Mouse (Mus musculus) heart, embryonic 11.5 days (tissue): Measurements from ENCODE around the gene Odf3l2. TPM values are rescaled to one million over a fixed set of nuclear protein-coding genes. Genes with fewer than 3 reads are reported as not detected.

Source experiments
- ATAC-seq: fragments of 200-750 bp; cut with Nextera tagmentation; replicated peaks from 2 replicates; pipeline ENCODE4 v1.8.0; 2017; ENCODE audit warnings: moderate library complexity; ENCODE audit not compliant: insufficient number of reproducible peaks, low FRiP score, low TSS enrichment
- H3K27ac ChIP-seq: fragments of 300-500 bp; sonication (generic); 2 replicates; pipeline ENCODE4 v1.5.1; 2014; ENCODE audit warnings: mild to moderate bottlenecking, low read depth, low read length
- H3K27me3 ChIP-seq: fragments of 300-500 bp; sonication (generic); 2 replicates; pipeline ENCODE4 v1.6.1; 2014; ENCODE audit warnings: mild to moderate bottlenecking, low read length, mixed read lengths; ENCODE audit not compliant: control insufficient read depth, insufficient read depth
- H3K36me3 ChIP-seq: fragments of 300-500 bp; sonication (generic); 2 replicates; pipeline ENCODE4 v1.6.1; 2014; ENCODE audit warnings: mild to moderate bottlenecking, low read length, moderate library complexity, mixed read lengths; ENCODE audit not compliant: control insufficient read depth, insufficient read depth
- H3K4me1 ChIP-seq: fragments of 300-500 bp; sonication (generic); 2 replicates; pipeline ENCODE4 v1.6.1; 2014; ENCODE audit warnings: low read length; ENCODE audit not compliant: control insufficient read depth, insufficient read depth
- H3K4me2 ChIP-seq: fragments of 300-500 bp; sonication (generic); 2 replicates; pipeline ENCODE4 v1.6.1; 2014; ENCODE audit warnings: mild to moderate bottlenecking, moderate library complexity
- H3K4me3 ChIP-seq: fragments of 300-500 bp; sonication (generic); 2 replicates; pipeline ENCODE4 v1.5.1; 2014; ENCODE audit warnings: low read depth, low read length
- H3K9ac ChIP-seq: fragments of 300-500 bp; sonication (generic); 2 replicates; pipeline ENCODE4 v1.6.1; 2014; ENCODE audit warnings: mild to moderate bottlenecking, low read depth, low read length, moderate library complexity
- H3K9me3 ChIP-seq: fragments of 300-500 bp; sonication (generic); replicated peaks from 2 replicates; pipeline ENCODE4 v1.6.1; 2016; ENCODE audit warnings: low read length; ENCODE audit not compliant: control insufficient read depth
- WGBS: fragments of 180-500 bp; shearing (Covaris S2); extraction: QIAGEN DNeasy Blood & Tissue Kit; methylation state at CpG from one replicate; pipeline ENCODE4 v1.1.7; 2014; ENCODE audit not compliant: insufficient replicate concordance; 5-methylcytosine and 5-hydroxymethylcytosine counted together
- polyA plus RNA-seq: library from polyadenylated mRNA; unstranded; fragments of >200 nt; fragmentation: Nextera tagmentation; extraction: Ambion mirVana; gene quantifications from 2 replicates; pipeline ENCODE4 v1.2.1, GENCODE M21; 2014

Odf3l2 gene
- polyA plus RNA-seq, 1 experiment from 2014 or later = not detected

GRCm38 (mm10) chr10:79649070-79649751, 3.7 kb upstream of the Odf3l2 start:
- no peak overlapping the region for H3K4me3 ChIP-seq
- no peaks in the 10 kb centered on the region for H3K4me1 ChIP-seq
- ATAC-seq = no peak
- no peak overlapping the region for H3K9ac ChIP-seq
- H3K4me2 ChIP-seq = no peak overlapping the region
- H3K27me3 ChIP-seq = peaks cover 5% of the 10 kb centered on the region
- H3K9me3 ChIP-seq = no peaks in the 10 kb centered on the region
- whole genome bisulfite sequencing = 25% methylated on average over 7 of the region's 7 CpGs
- H3K36me3 ChIP-seq = no peaks in the 10 kb centered on the region
- H3K27ac ChIP-seq = no peak overlapping the region

- no peak overlapping the region for H3K9ac ChIP-seq
- H3K27me3 ChIP-seq = peaks cover 41% of the 10 kb centered on the region
- H3K36me3 ChIP-seq = no peaks in the 10 kb centered on the region
- no peaks in the 10 kb centered on the region for H3K9me3 ChIP-seq
- H3K4me1 ChIP-seq = no peaks in the 10 kb centered on the region; the same call in 1 of the 2 replicates
- no peak; the same call in 1 of the 2 replicates for ATAC-seq
- H3K27ac ChIP-seq = no peak overlapping the region
- peak overlapping the region; percentile 33; the same call in 1 of the 2 replicates for H3K4me2 ChIP-seq
- no peak overlapping the region for H3K4me3 ChIP-seq
- 6% methylated on average over 22 of the region's 23 CpGs for WGBS
These were observed 6.9 kb downstream of the Odf3l2 start for GRCm38 (mm10) chr10:79638486-79639204.

GRCm38 (mm10) chr10:79637128-79638110, 8.1 kb downstream of the Odf3l2 start, which contains the start of gene Shc2:
Gene Shc2, minus strand, starts transcription at chr10:79637918.
- Histone ChIP-seq H3K4me3 (peak within 1 kb of the TSS; percentile 64), H3K9ac (peak within 1 kb of the TSS; percentile 7), H3K9me3 (no peaks in the 10 kb centered on the region), H3K4me1 (no peaks in the 10 kb centered on the region; the same call in 1 of the 2 replicates), H3K27ac (no peak within 1 kb of the TSS), H3K4me2 (peak within 1 kb of the TSS; percentile 85), H3K36me3 (no peaks in the 10 kb centered on the region), H3K27me3 (peaks cover 41% of the 10 kb centered on the region)
- peak; percentile 51; the same call in 1 of the 2 replicates for ATAC-seq
- WGBS = under 1% methylated on average over 112 of the region's 116 CpGs

GRCm38 (mm10) chr10:79636287-79636686, 9.3 kb downstream of the Odf3l2 start:
- no peak overlapping the region for H3K9ac ChIP-seq
- no peak for ATAC-seq
- no peaks in the 10 kb centered on the region; the same call in 1 of the 2 replicates for H3K4me1 ChIP-seq
- no peaks in the 10 kb centered on the region for H3K36me3 ChIP-seq
- no peak overlapping the region; the same call in 1 of the 2 replicates for H3K4me2 ChIP-seq
- WGBS = 75% methylated on average over 8 of the region's 8 CpGs
- H3K4me3 ChIP-seq = no peak overlapping the region
- peaks cover 41% of the 10 kb centered on the region for H3K27me3 ChIP-seq
- no peaks in the 10 kb centered on the region for H3K9me3 ChIP-seq
- H3K27ac ChIP-seq = no peak overlapping the region

GRCm38 (mm10) chr10:79633006-79633777, 12.3 kb downstream of the Odf3l2 start:
- H3K4me3 ChIP-seq = no peak overlapping the region
- H3K27ac ChIP-seq = no peak overlapping the region
- H3K9me3 ChIP-seq = no peaks in the 10 kb centered on the region
- no peak overlapping the region for H3K4me2 ChIP-seq
- H3K36me3 ChIP-seq = no peaks in the 10 kb centered on the region
- no peak overlapping the region for H3K9ac ChIP-seq
- ATAC-seq = no peak
- 75% methylated on average over 17 of the region's 17 CpGs for WGBS
- H3K4me1 ChIP-seq = no peaks in the 10 kb centered on the region; the same call in 1 of the 2 replicates
- peaks cover 19% of the 10 kb centered on the region for H3K27me3 ChIP-seq

GRCm38 (mm10) chr10:79631432-79631831, 14.1 kb downstream of the Odf3l2 start:
- H3K4me3 ChIP-seq = no peak overlapping the region
- H3K9ac ChIP-seq = no peak overlapping the region
- H3K4me1 ChIP-seq = no peaks in the 10 kb centered on the region
- H3K9me3 ChIP-seq = no peaks in the 10 kb centered on the region
- no peaks in the 10 kb centered on the region for H3K36me3 ChIP-seq
- no peak for ATAC-seq
- no peak overlapping the region for H3K27ac ChIP-seq
- peaks cover 4% of the 10 kb centered on the region for H3K27me3 ChIP-seq
- H3K4me2 ChIP-seq = no peak overlapping the region
- WGBS = 77% methylated on average over 4 of the region's 4 CpGs

- Histone ChIP-seq H3K27me3 (0 out of 2 replicates have a peak, but pooled peaks cover 2% of the 10 kb centered on the region), H3K4me3 (no peak overlapping the region), H3K4me2 (no peak overlapping the region), H3K27ac (no peak overlapping the region), H3K9ac (no peak overlapping the region), H3K4me1 (no peaks in the 10 kb centered on the region), H3K9me3 (no peaks in the 10 kb centered on the region), H3K36me3 (no peaks in the 10 kb centered on the region)
- no peak for ATAC-seq
- 83% methylated on average over 5 of the region's 5 CpGs for WGBS
These were observed 17.2 kb downstream of the Odf3l2 start for GRCm38 (mm10) chr10:79628377-79628776.
